ENCODE assay signal across 19 mouse cellular contexts in the genomic region with DNA sequence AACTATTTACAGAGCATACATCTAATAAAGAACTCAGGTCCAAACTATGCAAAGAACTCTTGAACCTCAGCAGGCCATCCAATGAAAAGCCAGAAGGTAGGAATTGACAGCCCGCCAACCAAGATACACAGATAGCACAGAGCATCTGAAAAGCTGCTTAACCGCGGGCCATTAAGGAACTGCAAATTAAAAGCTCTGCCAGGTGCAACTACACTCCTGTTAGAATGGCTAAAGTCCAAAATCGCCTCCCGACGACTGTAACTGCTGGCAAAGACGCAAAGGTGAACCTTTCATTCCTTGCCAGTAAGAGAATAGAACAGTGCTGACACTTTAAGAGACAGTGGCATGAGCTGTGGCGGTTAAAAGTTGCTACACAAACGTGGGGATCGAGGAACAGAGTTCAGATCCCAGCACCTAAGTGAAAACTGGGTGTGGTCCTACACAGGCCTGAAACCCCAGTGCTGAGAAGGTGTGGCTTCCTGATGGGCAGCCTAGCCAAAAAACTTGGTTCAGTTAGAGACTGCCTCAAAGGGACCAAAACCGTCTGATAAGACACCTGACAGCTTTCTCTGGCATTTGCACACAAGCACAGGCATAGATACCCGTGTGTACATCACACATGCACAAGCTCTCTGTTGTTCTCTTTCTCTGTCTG. TPM values are rescaled to one million over a fixed set of nuclear protein-coding genes. Genes with fewer than 3 reads are reported as not detected.
A peak's percentile ranks its signal among the peaks of the same experiment; 100 is the strongest.
DNase-seq lines count a peak whose midpoint lies in the region; ATAC-seq and TF ChIP-seq lines count a peak whose summit lies in the region.
"Had no signal": no experiment of that assay in that cellular context is flagged by ENCODE, and none has a peak within 500 bp of the region (broad histone marks: within the 10 kb centered on the region; RNA-seq: fewer than 3 reads in every experiment).

No protein-coding gene starts in this region.

- H3K27ac ChIP-seq in liver, adult 2 months (replicated peaks; ENCODE audit: insufficient read depth, low read depth, low read length): no peak overlapping the region
- no peak overlapping the region for H3K27ac ChIP-seq in liver, postnatal 0 days (ENCODE audit: low read depth)
- H3K27ac ChIP-seq in intestine, embryonic 16.5 days (ENCODE audit: low read length): peak overlapping the region; percentile 48
- H3K27ac ChIP-seq: forebrain, embryonic 15.5 days had no signal

- DNase-seq in liver, adult 2 months (ENCODE audit: extremely low read depth, low read depth, low spot score): peak; percentile 59
- no peak for DNase-seq in liver, postnatal 0 days
- peak; percentile 61 to 69 for DNase-seq in thymus, postnatal 36 days
- no peak for DNase-seq in left cerebral cortex, adult 18-20 months (ENCODE audit: low spot score in 2 of 2)
- DNase-seq in layer of hippocampus, postnatal 14 days (ENCODE audit: low spot score in 2 of 2): no peak
- DNase-seq in adrenal gland, adult (ENCODE audit: inconsistent age in 2 of 2, low spot score in 1 of 2): no peak
- DNase-seq: adrenal gland, postnatal 25 days; cerebellum, adult 9-11 months; embryo, embryonic 11 days; gastrocnemius, postnatal 14 days; layer of hippocampus, postnatal 36 days; lung, adult 2 months had no signal

- H3K9ac ChIP-seq in liver, adult 2 months (ENCODE audit: low read depth, low read length): no peak overlapping the region
- no peak overlapping the region for H3K9ac ChIP-seq in liver, postnatal 0 days (replicated peaks)
- no peak overlapping the region for H3K9ac ChIP-seq in intestine, embryonic 16.5 days (ENCODE audit: low read depth, low read length)
- H3K9ac ChIP-seq: forebrain, embryonic 15.5 days; heart, embryonic 12.5 days had no signal

- H3K36me3 ChIP-seq in liver, adult 2 months (ENCODE audit: control insufficient read depth, insufficient read depth, low read length): no peaks in the 10 kb centered on the region
- H3K36me3 ChIP-seq in liver, postnatal 0 days (replicated peaks; ENCODE audit: insufficient read depth, low read length): no peaks in the 10 kb centered on the region
- no peaks in the 10 kb centered on the region for H3K36me3 ChIP-seq in intestine, embryonic 16.5 days (ENCODE audit: control insufficient read depth, insufficient read depth, low read length)
- H3K36me3 ChIP-seq: forebrain, embryonic 15.5 days; heart, embryonic 12.5 days had no signal

- WGBS in liver, adult 2 months: 34% methylated on average over 12 of the region's 12 CpGs
- WGBS in liver, postnatal 0 days (ENCODE audit: insufficient replicate concordance): 56% methylated on average over 12 of the region's 12 CpGs
- WGBS in intestine, embryonic 16.5 days: 50% methylated on average over 12 of the region's 12 CpGs

- no peak for TF ChIP-seq CTCF in liver, adult 2 months (IDR thresholded peaks at IDR 0.05; ENCODE audit: low read depth, low read length)
- no peak for TF ChIP-seq CTCF in liver, postnatal 0 days (IDR thresholded peaks at IDR 0.05; ENCODE audit: low read depth)

- no peak for ATAC-seq in liver, postnatal 0 days
- ATAC-seq in intestine, embryonic 16.5 days: peak; percentile 36
- 0 out of 2 replicates have a peak, but pooled peaks have one; percentile 23 for ATAC-seq in megakaryocyte, adult 5-6 weeks (ENCODE audit: poor library complexity, severe bottlenecking)
- ATAC-seq: CD4-positive, CD25-positive, alpha-beta regulatory T cell, adult 4 months; forebrain, embryonic 15.5 days; inflammation-experienced regulatory T-cells, adult 6 months; midbrain, embryonic 16.5 days had no signal

- H3K4me1 ChIP-seq in liver, adult 2 months (ENCODE audit: control insufficient read depth, insufficient read depth, low read length): peaks cover 5% of the 10 kb centered on the region
- H3K4me1 ChIP-seq in liver, postnatal 0 days (ENCODE audit: insufficient read depth): peaks cover 8% of the 10 kb centered on the region
- H3K4me1 ChIP-seq in intestine, embryonic 16.5 days (ENCODE audit: control insufficient read depth, insufficient read depth, low read length): peaks cover 6% of the 10 kb centered on the region
- H3K4me1 ChIP-seq: forebrain, embryonic 15.5 days had no signal

- TF ChIP-seq POLR2A in liver, adult 2 months (IDR thresholded peaks at IDR 0.05; ENCODE audit: extremely low read depth, insufficient read depth, low read length): no peak

- no peak overlapping the region for H3K4me2 ChIP-seq in liver, postnatal 0 days (ENCODE audit: low read depth, low read length)
- H3K4me2 ChIP-seq in intestine, embryonic 16.5 days (ENCODE audit: low read depth, low read length): no peak overlapping the region
- H3K4me2 ChIP-seq: forebrain, embryonic 15.5 days; heart, embryonic 12.5 days had no signal

- no peak for TF ChIP-seq EP300 in liver, postnatal 0 days (IDR thresholded peaks at IDR 0.05; ENCODE audit: low read depth)

- H3K9me3 ChIP-seq in liver, postnatal 0 days (ENCODE audit: low read length): no peaks in the 10 kb centered on the region
- no peaks in the 10 kb centered on the region for H3K9me3 ChIP-seq in intestine, embryonic 16.5 days (ENCODE audit: control insufficient read depth, low read length)
- H3K9me3 ChIP-seq: forebrain, embryonic 15.5 days had no signal

- no peaks in the 10 kb centered on the region for H3K79me2 ChIP-seq in liver, adult 2 months (ENCODE audit: control insufficient read depth, insufficient read depth, low read length)

- H3K27me3 ChIP-seq in liver, adult 2 months (ENCODE audit: control insufficient read depth, insufficient read depth, low read length): no peaks in the 10 kb centered on the region
- no peaks in the 10 kb centered on the region for H3K27me3 ChIP-seq in liver, postnatal 0 days (ENCODE audit: insufficient read depth, low read length)
- no peaks in the 10 kb centered on the region for H3K27me3 ChIP-seq in intestine, embryonic 16.5 days (replicated peaks; ENCODE audit: control insufficient read depth, insufficient read depth, low read length)
- H3K27me3 ChIP-seq: forebrain, embryonic 15.5 days; heart, embryonic 12.5 days had no signal

- no peak overlapping the region for H3K4me3 ChIP-seq in liver, adult 2 months (ENCODE audit: insufficient read depth, low read depth, low read length)
- H3K4me3 ChIP-seq in liver, postnatal 0 days (ENCODE audit: low read depth, low read length): no peak overlapping the region
- H3K4me3 ChIP-seq in intestine, embryonic 16.5 days (ENCODE audit: low read length): no peak overlapping the region
- H3K4me3 ChIP-seq: forebrain, embryonic 15.5 days; heart, embryonic 12.5 days had no signal

RNA-seq across cellular contexts. Expression of gene Rcbtb2, which starts 10.5 kb away (rescaled TPM):
- total RNA-seq in liver, adult 2 months (2014; rRNA removed): 30.3 and 32.6 TPM in 2 replicates
- polyA plus RNA-seq in liver, adult 2 months (2012; rRNA removed): 26.0 and 28.0 TPM in 2 replicates
- 29.1 and 29.9 TPM in 2 replicates for polyA plus RNA-seq in liver, postnatal 0 days (2015; fragmentation: Nextera tagmentation; extraction: Ambion mirVana)
- polyA plus RNA-seq in intestine, embryonic 16.5 days (2015; fragmentation: Nextera tagmentation; extraction: Ambion mirVana): 55.5 and 62.2 TPM in 2 replicates
- 68.3 and 69.2 TPM in 2 replicates for total RNA-seq in megakaryocyte, adult 5-6 weeks (2015)
- total RNA-seq in megakaryocyte, adult 5-6 weeks (2017): 35.9 and 37.7 TPM in 2 replicates
- total RNA-seq in left cerebral cortex, adult 18-20 months (2021): 10 to 100 TPM; 20.8 to 22.4 TPM
- 10 to 100 TPM; 29.2 to 32.2 TPM for total RNA-seq in layer of hippocampus, postnatal 14 days (2021)

Comparison
In these comparisons a context has a peak if more than half of its experiments do, and no peak if none do; other contexts are left out.
1. DNase-seq: peak in liver, adult 2 months (single experiment) and thymus, postnatal 36 days (2 of 2); none in liver, postnatal 0 days (single experiment), left cerebral cortex, adult 18-20 months (0 of 2), layer of hippocampus, postnatal 14 days (0 of 2) and adrenal gland, adult (0 of 2).